Mouse (Mus musculus) MEL (cell line): ENCODE measurements around the gene Cpne2. TPM values are rescaled to one million over a fixed set of nuclear protein-coding genes. Genes with fewer than 3 reads are reported as not detected.
A peak's percentile ranks its signal among the peaks of the same experiment; 100 is the strongest.

Source experiments
- DNase-seq: peaks from one replicate; pipeline ENCODE4 v3.0.0; 2011; ENCODE audit warnings: low read depth, low spot score
- H3K27ac ChIP-seq: 2 replicates; pipeline ENCODE4 v1.5.1; 2012; ENCODE audit warnings: low read depth, mild to moderate bottlenecking, control low read depth, low read length, moderate library complexity; ENCODE audit not compliant: control insufficient read depth
- H3K27me3 ChIP-seq, 2 experiments: fragments of 150-350 bp in 1 of 2; sonication (generic) in 1 of 2; 2 replicates each; pipeline ENCODE4 v1.6.1; 2012; ENCODE audit warnings: low read length in 2 of 2, mild to moderate bottlenecking in 2 of 2, improper control_type of control experiment in 1 of 2, moderate library complexity in 1 of 2; ENCODE audit not compliant: insufficient read depth in 2 of 2, control insufficient read depth in 1 of 2
- H3K36me3 ChIP-seq, 2 experiments: 2 replicates each; pipeline ENCODE4 v1.6.1; 2012 to 2014; ENCODE audit warnings: low read length in 2 of 2, improper control_type of control experiment in 1 of 2, inconsistent platforms in 1 of 2, mild to moderate bottlenecking in 1 of 2; ENCODE audit not compliant: insufficient read depth in 2 of 2, control insufficient read depth in 1 of 2
- H3K4me1 ChIP-seq, 2 experiments: fragments of 150-350 bp in 1 of 2; sonication (generic) in 1 of 2; 2 replicates each; pipeline ENCODE4 v1.6.1; 2012; ENCODE audit warnings: low read length in 2 of 2, improper control_type of control experiment in 1 of 2, mild to moderate bottlenecking in 1 of 2; ENCODE audit not compliant: insufficient read depth in 2 of 2, control insufficient read depth in 1 of 2
- H3K4me3 ChIP-seq, 2 experiments: fragments of 150-350 bp in 1 of 2; sonication (generic) in 1 of 2; 2 replicates each; pipeline ENCODE4 v1.5.1; 2012; ENCODE audit warnings: low read depth in 2 of 2, low read length in 2 of 2, mild to moderate bottlenecking in 2 of 2, moderate library complexity in 2 of 2, control low read depth in 1 of 2, improper control_type of control experiment in 1 of 2; ENCODE audit not compliant: control insufficient read depth in 1 of 2, insufficient read depth in 1 of 2
- H3K79me2 ChIP-seq: 2 replicates; pipeline ENCODE4 v1.6.1; 2012; ENCODE audit warnings: mild to moderate bottlenecking, low read length, moderate library complexity; ENCODE audit not compliant: control insufficient read depth, poor library complexity, insufficient read depth
- H3K9ac ChIP-seq: 2 replicates; pipeline ENCODE4 v1.6.1; 2012; ENCODE audit warnings: low read depth, mild to moderate bottlenecking, control low read depth, low read length, moderate library complexity; ENCODE audit not compliant: control insufficient read depth, poor library complexity, severe bottlenecking
- H3K9me3 ChIP-seq: fragments of 150-350 bp; sonication (generic); replicated peaks from 2 replicates; pipeline ENCODE4 v1.6.1; 2012; ENCODE audit warnings: mild to moderate bottlenecking, low read length, improper control_type of control experiment, moderate library complexity; ENCODE audit not compliant: insufficient read depth
- BHLHE40 ChIP-seq: IDR thresholded peaks from 2 replicates; pipeline ENCODE4 v1.6.1; 2012; ENCODE audit warnings: low read depth, mild to moderate bottlenecking, inconsistent platforms, low read length, improper control_type of control experiment, borderline replicate concordance
- CHD1 ChIP-seq: IDR thresholded peaks from 2 replicates; pipeline ENCODE4 v1.6.1; 2012; ENCODE audit warnings: low read depth, mild to moderate bottlenecking, inconsistent platforms, low read length, improper control_type of control experiment
- CHD2 ChIP-seq: IDR thresholded peaks from 2 replicates; pipeline ENCODE4 v1.6.1; 2011; ENCODE audit warnings: low read length, improper control_type of control experiment
- EP300 ChIP-seq, 2 experiments: IDR thresholded peaks; 2 replicates each; pipeline ENCODE4 v1.6.1; 2011; ENCODE audit warnings: improper control_type of control experiment in 2 of 2, low read length in 2 of 2, low read depth in 1 of 2, mild to moderate bottlenecking in 1 of 2
- ETS1 ChIP-seq: IDR thresholded peaks from 2 replicates; pipeline ENCODE4 v1.6.1; 2012; ENCODE audit warnings: low read depth, mild to moderate bottlenecking, inconsistent platforms, low read length, improper control_type of control experiment, moderate library complexity
- GABPA ChIP-seq: IDR thresholded peaks from 2 replicates; pipeline ENCODE4 v1.6.1; 2012; ENCODE audit warnings: low read depth, mild to moderate bottlenecking, inconsistent platforms, low read length, improper control_type of control experiment, moderate library complexity
- GATA1 ChIP-seq: IDR thresholded peaks from 2 replicates; pipeline ENCODE4 v1.6.1; 2011; ENCODE audit warnings: low read depth, low read length, improper control_type of control experiment
- HCFC1 ChIP-seq: IDR thresholded peaks from 2 replicates; pipeline ENCODE4 v1.6.1; 2012; ENCODE audit warnings: low read depth, mild to moderate bottlenecking, inconsistent platforms, low read length, improper control_type of control experiment, moderate library complexity
- KAT2A ChIP-seq: conservative IDR thresholded peaks from 2 replicates; pipeline ENCODE4 v1.6.1; 2012; ENCODE audit warnings: low read depth, low read length, improper control_type of control experiment, inconsistent platforms
- MAX ChIP-seq: IDR thresholded peaks from 2 replicates; pipeline ENCODE4 v1.6.1; 2011; ENCODE audit warnings: low read length, improper control_type of control experiment
- MAZ ChIP-seq: IDR thresholded peaks from 2 replicates; pipeline ENCODE4 v1.6.1; 2012; ENCODE audit warnings: low read depth, mild to moderate bottlenecking, inconsistent platforms, low read length, improper control_type of control experiment
- MEF2A ChIP-seq: IDR thresholded peaks from 2 replicates; pipeline ENCODE4 v1.6.1; 2014; ENCODE audit warnings: low read depth, mild to moderate bottlenecking, inconsistent platforms, low read length, improper control_type of control experiment; ENCODE audit not compliant: poor library complexity, insufficient replicate concordance, severe bottlenecking; ENCODE audit errors: extremely low read depth
- MXI1 ChIP-seq: IDR thresholded peaks from 2 replicates; pipeline ENCODE4 v1.6.1; 2011; ENCODE audit warnings: mild to moderate bottlenecking, low read depth, low read length, improper control_type of control experiment
- MYC ChIP-seq: IDR thresholded peaks from 2 replicates; pipeline ENCODE4 v1.6.1; 2011; ENCODE audit warnings: low read depth, mild to moderate bottlenecking, low read length, improper control_type of control experiment, moderate library complexity
- NELFE ChIP-seq: IDR thresholded peaks from 2 replicates; pipeline ENCODE4 v1.6.1; 2011; ENCODE audit warnings: low read depth, low read length, improper control_type of control experiment
- POLR2AphosphoS5 ChIP-seq: IDR thresholded peaks from 2 replicates; pipeline ENCODE4 v1.6.1; 2012; ENCODE audit warnings: low read depth, borderline replicate concordance, mild to moderate bottlenecking, inconsistent platforms, low read length, moderate library complexity, mixed read lengths
- RCOR1 ChIP-seq: IDR thresholded peaks from 2 replicates; pipeline ENCODE4 v1.6.1; 2012; ENCODE audit warnings: low read depth, mild to moderate bottlenecking, inconsistent platforms, low read length, improper control_type of control experiment
- SIN3A ChIP-seq: IDR thresholded peaks from 2 replicates; pipeline ENCODE4 v1.6.1; 2012; ENCODE audit warnings: low read length, improper control_type of control experiment, inconsistent platforms
- SMC3 ChIP-seq: IDR thresholded peaks from 2 replicates; pipeline ENCODE4 v1.6.1; 2011; ENCODE audit warnings: low read depth, low read length, improper control_type of control experiment
- TAL1 ChIP-seq: IDR thresholded peaks from 2 replicates; pipeline ENCODE4 v1.6.1; 2012; ENCODE audit warnings: mild to moderate bottlenecking, inconsistent platforms, low read length, moderate library complexity, mixed read lengths
- TBP ChIP-seq: IDR thresholded peaks from 2 replicates; pipeline ENCODE4 v1.8.0; 2011; ENCODE audit warnings: low read depth, low read length, improper control_type of control experiment
- TCF12 ChIP-seq: IDR thresholded peaks from 2 replicates; pipeline ENCODE4 v1.6.1; 2014; ENCODE audit warnings: low read depth, mild to moderate bottlenecking, inconsistent platforms, low read length, improper control_type of control experiment, moderate library complexity
- UBTF ChIP-seq: IDR thresholded peaks from 2 replicates; pipeline ENCODE4 v1.6.1; 2012; ENCODE audit warnings: low read depth, mild to moderate bottlenecking, inconsistent platforms, low read length, improper control_type of control experiment, moderate library complexity, borderline replicate concordance; ENCODE audit not compliant: insufficient read depth
- USF1 ChIP-seq: IDR thresholded peaks from 2 replicates; pipeline ENCODE4 v1.6.1; 2014; ENCODE audit warnings: low read depth, mild to moderate bottlenecking, inconsistent platforms, low read length, improper control_type of control experiment, moderate library complexity
- USF2 ChIP-seq, 2 experiments: IDR thresholded peaks; 2 replicates each; pipeline ENCODE4 v1.6.1; 2011 to 2012; ENCODE audit warnings: improper control_type of control experiment in 2 of 2, low read length in 2 of 2, borderline replicate concordance in 1 of 2, inconsistent platforms in 1 of 2, low read depth in 1 of 2, mild to moderate bottlenecking in 1 of 2; ENCODE audit not compliant: insufficient read depth in 1 of 2
- ZMIZ1 ChIP-seq: IDR thresholded peaks from 2 replicates; pipeline ENCODE4 v1.6.1; 2012; ENCODE audit warnings: low read depth, mild to moderate bottlenecking, inconsistent platforms, low read length, improper control_type of control experiment, moderate library complexity
- ZNF384 ChIP-seq: IDR thresholded peaks from 2 replicates; pipeline ENCODE4 v1.6.1; 2012; ENCODE audit warnings: low read depth, mild to moderate bottlenecking, inconsistent platforms, low read length, improper control_type of control experiment
- polyA plus RNA-seq, 2 experiments: library from polyadenylated mRNA; stranded (reverse) in 1 of 2; unstranded in 1 of 2; fragments of >175 nt in 1 of 2; fragments of >200 nt in 1 of 2; gene quantifications; 2 replicates each; pipeline versions ENCODE4 v1.2.1 to v1.2.4; 2012; ENCODE audit warnings: low replicate concordance in 2 of 2, low read depth in 1 of 2; ENCODE audit not compliant: insufficient read length in 2 of 2, insufficient read depth in 1 of 2, missing spikeins in 1 of 2
- total RNA-seq: library from RNA; depleted of rRNA; stranded (reverse); fragments of 300-350 nt; gene quantifications from 2 replicates; pipeline ENCODE4 v1.2.3, GENCODE M21; 2012

Gene Cpne2
- total and polyA plus RNA-seq, 3 experiments, result 19.1 to 29.7 TPM; not detected in 1

DNA sequence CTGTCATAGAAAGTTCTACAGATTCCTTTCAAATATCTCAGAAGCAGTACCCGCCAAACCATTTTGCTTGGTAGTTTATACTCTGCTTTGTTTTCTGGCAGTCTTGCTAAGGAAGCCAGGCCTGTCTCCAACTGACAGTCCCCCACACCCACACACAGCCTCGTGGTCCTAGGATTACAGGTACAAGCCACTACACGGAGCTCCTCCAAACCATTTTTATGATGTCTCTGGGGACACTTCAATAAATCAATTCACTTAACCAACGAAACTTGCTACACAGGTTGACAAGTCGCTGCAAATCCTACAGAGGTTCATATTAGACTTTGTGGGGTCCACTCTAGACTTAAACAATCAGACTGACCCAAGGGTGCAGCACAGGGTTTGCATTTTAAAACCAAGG, 67.7 kb downstream of the Cpne2 start:
- peak overlapping the region; percentile 75 to 80 for H3K4me3 ChIP-seq
- TF ChIP-seq UBTF (no peak), TCF12 (no peak), TAL1 (no peak), SIN3A (no peak; the same call in 1 of the 2 replicates), RCOR1 (no peak), MAX (0 out of 2 replicates have a peak, but pooled peaks have one; percentile 8)
- peaks cover 3 to 24% of the 10 kb centered on the region in 2 experiments; a peak in 3 of 4 replicates for H3K36me3 ChIP-seq
- no peaks in the 10 kb centered on the region for H3K9me3 ChIP-seq
- H3K9ac ChIP-seq, result peak overlapping the region; percentile 76
- peak overlapping the region; percentile 80 for H3K27ac ChIP-seq
- no peaks in the 10 kb centered on the region for H3K27me3 ChIP-seq
- H3K79me2 ChIP-seq, result peaks cover 64% of the 10 kb centered on the region
- peaks cover 3 to 6% of the 10 kb centered on the region in 2 experiments; a peak in 3 of 4 replicates for H3K4me1 ChIP-seq
- peak; percentile 53 for DNase-seq

DNA sequence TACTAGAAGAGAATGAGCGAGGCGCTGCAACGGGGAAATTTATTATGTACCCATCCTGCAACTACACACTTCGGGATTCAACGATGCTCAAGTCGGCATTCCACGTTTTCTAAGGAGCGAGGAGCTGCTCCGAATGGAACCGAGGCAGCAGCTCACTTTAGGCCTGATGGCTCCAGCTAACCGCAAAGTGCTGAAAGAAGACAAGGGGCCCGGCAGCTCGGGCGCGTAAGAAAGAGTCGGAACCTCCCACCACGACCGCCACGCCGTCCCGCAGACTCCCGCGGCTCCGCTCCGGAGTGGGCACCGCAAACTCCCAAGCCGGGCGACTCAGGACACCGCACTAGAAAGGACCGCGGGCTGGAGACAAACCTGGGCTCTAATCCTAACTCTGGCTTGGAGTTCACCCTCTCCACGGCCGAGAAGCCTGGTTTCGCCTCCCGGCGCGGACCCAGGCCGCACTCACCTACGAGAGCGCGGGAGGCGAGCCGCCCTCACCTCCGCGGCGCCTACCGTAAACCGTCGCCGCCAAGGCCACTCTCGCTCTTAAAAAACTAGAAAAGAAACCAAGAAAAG, 68.3 kb downstream of the Cpne2 start:
- H3K27ac ChIP-seq, result peak overlapping the region; percentile 80
- DNase-seq, result no peak
- no peaks in the 10 kb centered on the region for H3K27me3 ChIP-seq
- H3K9ac ChIP-seq, result peak overlapping the region; percentile 76
- peak overlapping the region; percentile 75 to 80 for H3K4me3 ChIP-seq
- TF ChIP-seq EP300 (IDR thresholded peaks at IDR 0.05; ENCODE audit: low read depth in 1 of 2, low read length in 2 of 2), result no peak
- no peak for TF ChIP-seq MEF2A
- TF ChIP-seq TCF12, result no peak
- TF ChIP-seq TBP, result no peak
- TF ChIP-seq MAX, result no peak
- no peak for TF ChIP-seq BHLHE40
- TF ChIP-seq NELFE, result no peak; the same call in none of the 2 replicates
- TF ChIP-seq USF2 (IDR thresholded peaks at IDR 0.05; ENCODE audit: borderline replicate concordance in 1 of 2, insufficient read depth in 1 of 2, low read depth in 1 of 2, low read length in 2 of 2), result no peak
- no peak for TF ChIP-seq KAT2A
- TF ChIP-seq USF1, result no peak
- no peak for TF ChIP-seq RCOR1
- no peak for TF ChIP-seq ETS1
- no peak for TF ChIP-seq MYC
- no peak for TF ChIP-seq POLR2AphosphoS5
- no peak for TF ChIP-seq UBTF
- TF ChIP-seq MXI1, result no peak; the same call in 1 of the 2 replicates
- TF ChIP-seq CHD2, result no peak
- TF ChIP-seq ZMIZ1, result 0 out of 2 replicates have a peak, but pooled peaks have one; percentile 6
- TF ChIP-seq GABPA, result no peak
- no peak for TF ChIP-seq ZNF384
- TF ChIP-seq SMC3, result no peak
- TF ChIP-seq CHD1, result 0 out of 2 replicates have a peak, but pooled peaks have one; percentile 63
- TF ChIP-seq HCFC1, result no peak
- peak; percentile 17; the same call in 1 of the 2 replicates for TF ChIP-seq MAZ
- TF ChIP-seq GATA1, result no peak
- TF ChIP-seq, all 39 proteins: peak for 3
- peaks cover 3 to 24% of the 10 kb centered on the region in 2 experiments; a peak in 3 of 4 replicates for H3K36me3 ChIP-seq
- no peaks in the 10 kb centered on the region for H3K9me3 ChIP-seq
- H3K79me2 ChIP-seq, result peaks cover 63% of the 10 kb centered on the region
- H3K4me1 ChIP-seq, result peaks cover 3 to 6% of the 10 kb centered on the region in 2 experiments; a peak in 3 of 4 replicates
